Mouse (Mus musculus) embryonic facial prominence, embryonic 13.5 days (tissue): ENCODE measurements at regions not wholly inside any gene's neighbourhood (a gene's known extent, or its start where the extent isn't known, plus 50 kb on each side); places are given as distances from the start of the nearest gene placed in this dataset.

ENCODE experiments used
- ATAC-seq: fragments of 200-750 bp; cut with Nextera tagmentation; 2 replicates; pipeline ENCODE4 v1.8.0; 2017; ENCODE audit warnings: low read depth; ENCODE audit not compliant: insufficient number of reproducible peaks, insufficient read depth, low FRiP score, low TSS enrichment
- H3K27ac ChIP-seq: fragments of 300-500 bp; sonication (generic); 2 replicates; pipeline ENCODE4 v1.5.1; 2015; ENCODE audit warnings: moderate library complexity, mild to moderate bottlenecking, inconsistent platforms
- H3K27me3 ChIP-seq: fragments of 300-500 bp; sonication (generic); 2 replicates; pipeline ENCODE4 v1.6.1; 2015; ENCODE audit warnings: mild to moderate bottlenecking, inconsistent platforms
- H3K36me3 ChIP-seq: fragments of 300-500 bp; sonication (generic); 2 replicates; pipeline ENCODE4 v1.6.1; 2015; ENCODE audit warnings: mild to moderate bottlenecking, inconsistent platforms
- H3K4me1 ChIP-seq: fragments of 300-500 bp; sonication (generic); 2 replicates; pipeline ENCODE4 v1.6.1; 2015; ENCODE audit warnings: inconsistent platforms
- H3K4me2 ChIP-seq: fragments of 300-500 bp; sonication (generic); 2 replicates; pipeline ENCODE4 v1.6.1; 2015; ENCODE audit warnings: moderate library complexity, mild to moderate bottlenecking, inconsistent platforms
- H3K4me3 ChIP-seq: fragments of 300-500 bp; sonication (generic); 2 replicates; pipeline ENCODE4 v1.5.1; 2015; ENCODE audit warnings: mild to moderate bottlenecking, inconsistent platforms
- H3K9ac ChIP-seq: fragments of 300-500 bp; sonication (generic); 2 replicates; pipeline ENCODE4 v1.6.1; 2015; ENCODE audit warnings: mild to moderate bottlenecking, inconsistent platforms
- H3K9me3 ChIP-seq: fragments of 300-500 bp; sonication (generic); 2 replicates; pipeline ENCODE4 v1.6.1; 2016; ENCODE audit warnings: inconsistent platforms
- WGBS: fragments of 180-500 bp; shearing (Covaris S2); methylation state at CpG from one replicate; pipeline ENCODE4 v1.1.7; 2015; ENCODE audit warnings: mixed read lengths; 5-methylcytosine and 5-hydroxymethylcytosine counted together

- H3K9ac ChIP-seq: no peak overlapping the region
- peak; percentile 97 for ATAC-seq
- H3K27ac ChIP-seq: no peak overlapping the region
- H3K4me2 ChIP-seq: no peak overlapping the region
- no peaks in the 10 kb centered on the region for H3K4me1 ChIP-seq
- H3K4me3 ChIP-seq: no peak overlapping the region
- no peaks in the 10 kb centered on the region for H3K27me3 ChIP-seq
- peaks cover 17% of the 10 kb centered on the region for H3K9me3 ChIP-seq
- 56% methylated on average over 22 of the region's 22 CpGs for WGBS
- no peaks in the 10 kb centered on the region for H3K36me3 ChIP-seq
These were observed 179.1 kb upstream of the Arhgef26 start for GRCm38 (mm10) chr3:62159031-62159430.

GRCm38 (mm10) chr3:62170647-62171046 lies 167.5 kb upstream of the Arhgef26 start:
- Histone ChIP-seq H3K4me2 (no peak overlapping the region), H3K27me3 (no peaks in the 10 kb centered on the region), H3K4me3 (no peak overlapping the region), H3K27ac (no peak overlapping the region), H3K9ac (no peak overlapping the region), H3K36me3 (no peaks in the 10 kb centered on the region), H3K9me3 (no peaks in the 10 kb centered on the region), H3K4me1 (no peaks in the 10 kb centered on the region)
- 55% methylated on average over 4 of the region's 4 CpGs for WGBS
- peak; percentile 43; the same call in 1 of the 2 replicates for ATAC-seq

- 89% methylated on average over 3 of the region's 3 CpGs for WGBS
- Histone ChIP-seq H3K27me3 (no peaks in the 10 kb centered on the region), H3K27ac (no peak overlapping the region), H3K4me3 (no peak overlapping the region), H3K9ac (no peak overlapping the region), H3K4me2 (no peak overlapping the region), H3K9me3 (no peaks in the 10 kb centered on the region), H3K36me3 (no peaks in the 10 kb centered on the region), H3K4me1 (no peaks in the 10 kb centered on the region)
- ATAC-seq: no peak
These were observed 150.2 kb upstream of the Arhgef26 start for GRCm38 (mm10) chr3:62187807-62188509.

- H3K27me3 ChIP-seq: no peaks in the 10 kb centered on the region
- no peaks in the 10 kb centered on the region for H3K36me3 ChIP-seq
- H3K4me3 ChIP-seq: no peak overlapping the region
- no peak overlapping the region for H3K9ac ChIP-seq
- no peak overlapping the region for H3K27ac ChIP-seq
- no peak for ATAC-seq
- 28% methylated on average over 1 of the region's 1 CpGs for WGBS
- no peaks in the 10 kb centered on the region for H3K9me3 ChIP-seq
- H3K4me2 ChIP-seq: no peak overlapping the region
- H3K4me1 ChIP-seq: no peaks in the 10 kb centered on the region
These were observed 145.7 kb upstream of the Arhgef26 start for GRCm38 (mm10) chr3:62192466-62192865.

GRCm38 (mm10) chr3:62194421-62194820 lies 143.7 kb upstream of the Arhgef26 start:
- Histone ChIP-seq H3K36me3 (no peaks in the 10 kb centered on the region), H3K4me3 (no peak overlapping the region), H3K9ac (no peak overlapping the region), H3K9me3 (no peaks in the 10 kb centered on the region), H3K27ac (no peak overlapping the region), H3K27me3 (no peaks in the 10 kb centered on the region), H3K4me1 (no peaks in the 10 kb centered on the region), H3K4me2 (no peak overlapping the region)
- 90% methylated on average over 4 of the region's 4 CpGs for WGBS
- no peak for ATAC-seq

- no peak for ATAC-seq
- Histone ChIP-seq H3K9ac (no peak overlapping the region), H3K4me2 (no peak overlapping the region), H3K36me3 (no peaks in the 10 kb centered on the region), H3K27ac (no peak overlapping the region), H3K4me1 (no peaks in the 10 kb centered on the region), H3K9me3 (no peaks in the 10 kb centered on the region), H3K4me3 (no peak overlapping the region), H3K27me3 (peaks cover 7% of the 10 kb centered on the region)
- WGBS: 73% methylated on average over 1 of the region's 1 CpGs
These were observed 141.5 kb upstream of the Arhgef26 start for GRCm38 (mm10) chr3:62196679-62197078.

GRCm38 (mm10) chr3:62215806-62216205 lies 122.3 kb upstream of the Arhgef26 start:
- Histone ChIP-seq H3K9ac (no peak overlapping the region), H3K4me2 (no peak overlapping the region), H3K9me3 (no peaks in the 10 kb centered on the region), H3K4me1 (no peaks in the 10 kb centered on the region), H3K27ac (no peak overlapping the region), H3K27me3 (no peaks in the 10 kb centered on the region), H3K4me3 (no peak overlapping the region), H3K36me3 (no peaks in the 10 kb centered on the region)
- ATAC-seq: no peak

- ATAC-seq: no peak
- H3K4me1 ChIP-seq: no peaks in the 10 kb centered on the region
- no peaks in the 10 kb centered on the region for H3K36me3 ChIP-seq
- no peaks in the 10 kb centered on the region for H3K9me3 ChIP-seq
- no peak overlapping the region for H3K4me3 ChIP-seq
- WGBS: 91% methylated on average over 1 of the region's 1 CpGs
- no peaks in the 10 kb centered on the region for H3K27me3 ChIP-seq
- no peak overlapping the region for H3K9ac ChIP-seq
- no peak overlapping the region for H3K4me2 ChIP-seq
- H3K27ac ChIP-seq: no peak overlapping the region
These were observed 120.8 kb upstream of the Arhgef26 start for GRCm38 (mm10) chr3:62217335-62217734.

GRCm38 (mm10) chr3:62227697-62228096 lies 110.4 kb upstream of the Arhgef26 start:
- 29% methylated on average over 2 of the region's 2 CpGs for WGBS

GRCm38 (mm10) chr3:62228156-62228555 lies 110.0 kb upstream of the Arhgef26 start:
- Histone ChIP-seq H3K27me3 (no peaks in the 10 kb centered on the region), H3K9me3 (no peaks in the 10 kb centered on the region), H3K27ac (peak overlapping the region; percentile 55; the same call in 1 of the 2 replicates), H3K4me2 (no peak overlapping the region), H3K9ac (no peak overlapping the region), H3K4me3 (no peak overlapping the region), H3K36me3 (no peaks in the 10 kb centered on the region), H3K4me1 (no peaks in the 10 kb centered on the region)
- ATAC-seq: no peak
- 74% methylated on average over 3 of the region's 3 CpGs for WGBS

More at GRCm38 (mm10) chr3:62227697-62228096, 110.4 kb upstream of the Arhgef26 start:
- Histone ChIP-seq H3K27ac (no peak overlapping the region), H3K9ac (no peak overlapping the region), H3K9me3 (no peaks in the 10 kb centered on the region), H3K4me3 (no peak overlapping the region), H3K36me3 (no peaks in the 10 kb centered on the region), H3K27me3 (no peaks in the 10 kb centered on the region), H3K4me2 (no peak overlapping the region), H3K4me1 (no peaks in the 10 kb centered on the region)
- 0 out of 2 replicates have a peak, but pooled peaks have one; percentile 43 for ATAC-seq

GRCm38 (mm10) chr3:62241031-62241430 lies 97.1 kb upstream of the Arhgef26 start:
- Histone ChIP-seq H3K27ac (no peak overlapping the region; the same call in 1 of the 2 replicates), H3K36me3 (no peaks in the 10 kb centered on the region), H3K4me3 (no peak overlapping the region), H3K9ac (no peak overlapping the region), H3K27me3 (no peaks in the 10 kb centered on the region), H3K4me2 (no peak overlapping the region), H3K4me1 (peaks cover 6% of the 10 kb centered on the region; the same call in 1 of the 2 replicates), H3K9me3 (no peaks in the 10 kb centered on the region)
- 41% methylated on average over 3 of the region's 3 CpGs for WGBS
- ATAC-seq: no peak

GRCm38 (mm10) chr3:62271703-62272102 lies 66.4 kb upstream of the Arhgef26 start:
- no peak overlapping the region for H3K9ac ChIP-seq
- no peaks in the 10 kb centered on the region for H3K4me1 ChIP-seq
- no peak overlapping the region for H3K4me3 ChIP-seq
- no peaks in the 10 kb centered on the region for H3K27me3 ChIP-seq
- no peak overlapping the region for H3K27ac ChIP-seq
- ATAC-seq: no peak
- no peak overlapping the region for H3K4me2 ChIP-seq
- no peaks in the 10 kb centered on the region for H3K9me3 ChIP-seq
- no peaks in the 10 kb centered on the region for H3K36me3 ChIP-seq
- WGBS: 65% methylated on average over 4 of the region's 4 CpGs
